Mouse (Mus musculus) liver, embryonic 14.5 days (tissue): ENCODE data around the gene Flvcr1.

Source experiments
- CTCF ChIP-seq: IDR thresholded peaks from 2 replicates; pipeline ENCODE4 v1.5.1; 2016; ENCODE audit warnings: antibody characterized with exemption, low read depth, control low read depth
- EP300 ChIP-seq: IDR thresholded peaks from 2 replicates; pipeline ENCODE4 v1.6.1; 2016; ENCODE audit warnings: antibody characterized with exemption, low read depth

- no peak for TF ChIP-seq CTCF
- TF ChIP-seq EP300: no peak
These were observed 6.2 kb downstream of the Flvcr1 start for GRCm38 (mm10) chr1:191019803-191020202.
